Mouse (Mus musculus): Measurements from ENCODE around the gene Klc1. TPM values are rescaled to one million over a fixed set of nuclear protein-coding genes. Genes with fewer than 3 reads are reported as not detected.

Klc1 gene
- total and polyA plus RNA-seq, 2 experiments from 2014 or later, result 90.9 to 129 TPM

DNA sequence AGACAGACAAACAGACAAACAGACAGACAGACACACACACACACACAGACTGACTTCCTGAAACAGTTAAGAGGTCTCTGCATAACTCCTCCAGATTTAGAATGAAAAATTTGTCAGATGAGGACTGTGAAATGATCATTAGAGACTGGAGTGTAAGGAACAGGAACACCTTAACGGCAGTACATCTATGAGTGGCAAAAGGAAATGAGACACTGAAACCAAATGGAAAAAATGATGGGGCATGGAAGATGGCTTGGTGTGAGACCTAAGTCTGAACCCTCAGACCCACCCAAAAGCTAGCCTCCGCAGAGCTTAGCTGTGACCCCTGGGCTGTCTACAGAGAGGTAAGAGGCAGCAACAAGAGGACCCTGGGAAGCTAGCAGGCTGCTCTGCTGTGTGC lies 96.8 kb downstream of the Klc1 start:
- no peak overlapping the region for H3K9ac ChIP-seq (replicated peaks; ENCODE audit: low read depth, low read length)
- H3K27me3 ChIP-seq (ENCODE audit: control insufficient read depth, insufficient read depth, low read length), result no peaks in the 10 kb centered on the region
- TF ChIP-seq EP300 (IDR thresholded peaks at IDR 0.05; ENCODE audit: low read depth) (no peak), CTCF (IDR thresholded peaks at IDR 0.05; ENCODE audit: low read depth) (no peak)
- DNase-seq (ENCODE audit: low spot score), result no peak
- 88% methylated on average over 2 of the region's 2 CpGs for WGBS
- H3K4me1 ChIP-seq (ENCODE audit: control insufficient read depth, insufficient read depth), result no peaks in the 10 kb centered on the region
- H3K4me2 ChIP-seq (ENCODE audit: low read depth, low read length), result no peak overlapping the region
- no peak overlapping the region for H3K27ac ChIP-seq (ENCODE audit: low read depth)
- peaks cover 23% of the 10 kb centered on the region for H3K36me3 ChIP-seq (replicated peaks; ENCODE audit: control insufficient read depth, insufficient read depth, low read length)
- H3K9me3 ChIP-seq (replicated peaks; ENCODE audit: control insufficient read depth, low read length), result no peaks in the 10 kb centered on the region
- no peak overlapping the region for H3K4me3 ChIP-seq (ENCODE audit: low read depth, low read length)
- ATAC-seq (ENCODE audit: insufficient read depth, low read depth), result no peak

Other genes with a start within 250 kb of the Klc1 start
- gene Eif5, start 220.8 kb upstream of the Klc1 start, total RNA-seq (2014; rRNA removed; ENCODE audit: low replicate concordance), result 153 and 223 TPM in 2 replicates
- 360 and 361 TPM in 2 replicates for gene Eif5, start 220.8 kb upstream of the Klc1 start, polyA plus RNA-seq (2015; fragmentation: Nextera tagmentation; extraction: Ambion mirVana)
- 66.3 and 80.1 TPM in 2 replicates for gene Mark3, start 184.3 kb upstream of the Klc1 start, total RNA-seq (2014; rRNA removed; ENCODE audit: low replicate concordance)
- 16.5 and 20.0 TPM in 2 replicates for gene Mark3, start 184.3 kb upstream of the Klc1 start, polyA plus RNA-seq (2015; fragmentation: Nextera tagmentation; extraction: Ambion mirVana)
- 735 and 758 TPM in 2 replicates for gene Ckb, start 86.5 kb upstream of the Klc1 start, total RNA-seq (2014; rRNA removed; ENCODE audit: low replicate concordance)
- 334 and 359 TPM in 2 replicates for gene Ckb, start 86.5 kb upstream of the Klc1 start, polyA plus RNA-seq (2015; fragmentation: Nextera tagmentation; extraction: Ambion mirVana)
- 23.5 and 24.9 TPM in 2 replicates for gene Trmt61a, start 80.7 kb upstream of the Klc1 start, total RNA-seq (2014; rRNA removed; ENCODE audit: low replicate concordance)
- 4.1 and 6.1 TPM in 2 replicates for gene Trmt61a, start 80.7 kb upstream of the Klc1 start, polyA plus RNA-seq (2015; fragmentation: Nextera tagmentation; extraction: Ambion mirVana)
- gene Bag5, start 45.6 kb upstream of the Klc1 start, total RNA-seq (2014; rRNA removed; ENCODE audit: low replicate concordance), result 13.3 and 16.3 TPM in 2 replicates
- gene Bag5, start 45.6 kb upstream of the Klc1 start, polyA plus RNA-seq (2015; fragmentation: Nextera tagmentation; extraction: Ambion mirVana), result 32.4 and 34.7 TPM in 2 replicates
- gene Apopt1, start 45.6 kb upstream of the Klc1 start, total RNA-seq (2014; rRNA removed; ENCODE audit: low replicate concordance), result 18.5 and 50.7 TPM in 2 replicates
- 56.4 and 58.9 TPM in 2 replicates for gene Apopt1, start 45.6 kb upstream of the Klc1 start, polyA plus RNA-seq (2015; fragmentation: Nextera tagmentation; extraction: Ambion mirVana)
- 3.5 and 40.9 TPM in 2 replicates for gene Xrcc3, start 55.0 kb downstream of the Klc1 start, total RNA-seq (2014; rRNA removed; ENCODE audit: low replicate concordance)
- 1.6 and 2.0 TPM in 2 replicates for gene Xrcc3, start 55.0 kb downstream of the Klc1 start, polyA plus RNA-seq (2015; fragmentation: Nextera tagmentation; extraction: Ambion mirVana)
- gene Zfyve21, start 55.3 kb downstream of the Klc1 start, total RNA-seq (2014; rRNA removed; ENCODE audit: low replicate concordance), result 75.9 and 85.0 TPM in 2 replicates
- gene Zfyve21, start 55.3 kb downstream of the Klc1 start, polyA plus RNA-seq (2015; fragmentation: Nextera tagmentation; extraction: Ambion mirVana), result 91.1 and 106 TPM in 2 replicates
- gene Ppp1r13b, start 149.3 kb downstream of the Klc1 start, total RNA-seq (2014; rRNA removed; ENCODE audit: low replicate concordance), result 18.2 TPM in 2 replicates
- gene Ppp1r13b, start 149.3 kb downstream of the Klc1 start, polyA plus RNA-seq (2015; fragmentation: Nextera tagmentation; extraction: Ambion mirVana), result 9.9 and 11.2 TPM in 2 replicates
- 727 and 889 TPM in 2 replicates for gene Atp5mpl, start 208.1 kb downstream of the Klc1 start, total RNA-seq (2014; rRNA removed; ENCODE audit: low replicate concordance)
- 3,038 and 3,095 TPM in 2 replicates for gene Atp5mpl, start 208.1 kb downstream of the Klc1 start, polyA plus RNA-seq (2015; fragmentation: Nextera tagmentation; extraction: Ambion mirVana)
- 0.04 TPM in 1 of 2 replicates, not detected in the other for gene Tdrd9, start 212.7 kb downstream of the Klc1 start, total RNA-seq (2014; rRNA removed; ENCODE audit: low replicate concordance)
- gene Tdrd9, start 212.7 kb downstream of the Klc1 start, polyA plus RNA-seq (2015; fragmentation: Nextera tagmentation; extraction: Ambion mirVana), result 0.11 and 0.27 TPM in 2 replicates
- not detected in 2 replicates for gene Rd3l, start 222.5 kb downstream of the Klc1 start, total RNA-seq (2014; rRNA removed; ENCODE audit: low replicate concordance)
- 0.55 and 0.77 TPM in 2 replicates for gene Rd3l, start 222.5 kb downstream of the Klc1 start, polyA plus RNA-seq (2015; fragmentation: Nextera tagmentation; extraction: Ambion mirVana)

All from heart, postnatal 0 days (tissue).